Mouse (Mus musculus): ENCODE data around the gene Tgtp2. TPM values are rescaled to one million over a fixed set of nuclear protein-coding genes. Genes with fewer than 3 reads are reported as not detected.

Gene Tgtp2
- total and polyA plus RNA-seq, 2 experiments from 2014 or later: 0.19 TPM; not detected in 1

DNA sequence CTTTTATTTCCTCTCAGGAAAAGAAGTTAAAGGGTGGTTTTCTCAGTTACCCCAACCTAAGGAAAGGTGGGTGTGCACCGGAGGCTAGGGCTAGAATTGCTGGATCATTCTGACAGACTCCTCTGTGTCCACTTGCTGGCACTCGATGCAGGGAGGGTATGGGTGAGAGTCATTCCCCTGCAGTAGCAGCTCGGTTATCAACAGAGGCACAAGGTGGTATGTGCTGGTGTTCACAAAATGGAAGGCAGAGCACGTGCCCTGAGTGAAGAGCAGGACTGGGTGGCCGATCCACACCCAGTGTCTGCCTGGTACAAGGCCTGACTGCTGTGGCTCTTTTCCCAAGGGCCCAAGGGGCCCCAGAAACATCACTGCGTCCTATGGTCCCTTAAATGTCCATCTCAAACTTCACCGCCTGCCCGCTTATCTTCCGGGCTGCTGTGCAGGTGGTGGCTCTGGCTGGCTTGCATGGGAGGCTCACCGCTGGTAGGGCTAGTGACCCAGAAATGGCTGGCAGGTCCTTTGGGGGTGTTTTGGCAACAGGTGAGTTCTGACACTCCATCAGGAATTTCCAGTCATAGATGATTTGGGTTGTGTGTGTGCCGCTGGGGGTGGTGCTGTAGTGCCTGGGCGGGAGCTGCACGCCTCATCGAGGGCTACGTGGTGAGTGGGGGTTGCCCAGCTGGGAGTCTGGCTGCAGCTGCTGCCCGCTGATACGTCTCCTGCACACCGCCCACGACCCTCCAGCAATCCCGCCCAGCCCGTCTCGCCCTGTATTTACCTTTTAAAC, 24.0 kb upstream of the Tgtp2 start:
- DNase-seq (ENCODE audit: low spot score) (no peak), ATAC-seq (ENCODE audit: low FRiP score) (no peak)
- 0 out of 2 replicates have a peak overlapping the region, but pooled peaks have one; percentile 15 for H3K4me2 ChIP-seq (ENCODE audit: low read depth, low read length, poor library complexity, severe bottlenecking)
- H3K27ac ChIP-seq (ENCODE audit: low read depth, low read length): no peak overlapping the region
- H3K4me3 ChIP-seq (ENCODE audit: low read depth, low read length): no peak overlapping the region
- TF ChIP-seq CTCF (IDR thresholded peaks at IDR 0.05): no peak
- H3K4me1 ChIP-seq (ENCODE audit: insufficient read depth, low read length): no peaks in the 10 kb centered on the region
- 42% methylated on average over 22 of the region's 22 CpGs for WGBS
- no peaks in the 10 kb centered on the region for H3K36me3 ChIP-seq (ENCODE audit: insufficient read depth, low read length)
- H3K27me3 ChIP-seq (ENCODE audit: insufficient read depth, low read length): no peaks in the 10 kb centered on the region
- no peak overlapping the region for H3K9ac ChIP-seq (replicated peaks; ENCODE audit: low read length, poor library complexity, severe bottlenecking)
- no peaks in the 10 kb centered on the region for H3K9me3 ChIP-seq (ENCODE audit: low read length)

GRCm38 (mm10) chr11:49086858-49087361, 22.9 kb upstream of the Tgtp2 start:
- TF ChIP-seq CTCF (IDR thresholded peaks at IDR 0.05): no peak
- no peak overlapping the region for H3K4me3 ChIP-seq (ENCODE audit: low read depth, low read length)
- H3K9ac ChIP-seq (replicated peaks; ENCODE audit: low read length, poor library complexity, severe bottlenecking): no peak overlapping the region
- no peak overlapping the region for H3K4me2 ChIP-seq (ENCODE audit: low read depth, low read length, poor library complexity, severe bottlenecking)
- DNase-seq (ENCODE audit: low spot score): no peak
- H3K27me3 ChIP-seq (ENCODE audit: insufficient read depth, low read length): no peaks in the 10 kb centered on the region
- H3K9me3 ChIP-seq (ENCODE audit: low read length): no peaks in the 10 kb centered on the region
- no peaks in the 10 kb centered on the region for H3K4me1 ChIP-seq (ENCODE audit: insufficient read depth, low read length)
- no peak for ATAC-seq (ENCODE audit: low FRiP score)
- no peaks in the 10 kb centered on the region for H3K36me3 ChIP-seq (ENCODE audit: insufficient read depth, low read length)
- H3K27ac ChIP-seq (ENCODE audit: low read depth, low read length): no peak overlapping the region
- WGBS: 80% methylated on average over 6 of the region's 6 CpGs

DNA sequence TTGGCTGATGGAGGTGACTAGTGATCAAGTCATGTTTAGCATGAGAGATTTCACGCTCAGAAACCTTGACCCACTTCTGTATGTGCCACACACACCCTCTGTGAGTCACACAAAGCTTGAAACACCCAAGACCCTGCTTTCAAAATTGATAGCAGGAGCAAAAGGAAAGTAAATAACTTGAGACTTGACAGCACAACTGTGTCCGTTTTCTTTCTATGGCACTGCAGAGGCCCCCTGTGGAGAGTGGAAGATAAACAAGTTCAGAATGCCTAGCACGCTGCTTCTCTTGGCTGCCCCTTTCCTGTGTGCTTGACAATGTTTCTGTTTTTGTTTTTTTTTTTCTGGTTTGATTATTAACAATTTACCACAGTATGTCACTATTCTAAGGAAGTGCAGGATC, 20.9 kb upstream of the Tgtp2 start:
- Histone ChIP-seq H3K4me1 (ENCODE audit: insufficient read depth, low read length) (no peaks in the 10 kb centered on the region), H3K9ac (replicated peaks; ENCODE audit: low read length, poor library complexity, severe bottlenecking) (no peak overlapping the region), H3K36me3 (ENCODE audit: insufficient read depth, low read length) (no peaks in the 10 kb centered on the region), H3K27ac (ENCODE audit: low read depth, low read length) (no peak overlapping the region), H3K27me3 (ENCODE audit: insufficient read depth, low read length) (no peaks in the 10 kb centered on the region), H3K9me3 (ENCODE audit: low read length) (no peaks in the 10 kb centered on the region), H3K4me3 (ENCODE audit: low read depth, low read length) (no peak overlapping the region), H3K4me2 (ENCODE audit: low read depth, low read length, poor library complexity, severe bottlenecking) (no peak overlapping the region)
- WGBS: 40% methylated on average over 3 of the region's 3 CpGs
- DNase-seq (ENCODE audit: low spot score) (peak; percentile 32), ATAC-seq (ENCODE audit: low FRiP score) (no peak)
- peak; percentile 13; the same call in 1 of the 2 replicates for TF ChIP-seq CTCF (IDR thresholded peaks at IDR 0.05)

DNA sequence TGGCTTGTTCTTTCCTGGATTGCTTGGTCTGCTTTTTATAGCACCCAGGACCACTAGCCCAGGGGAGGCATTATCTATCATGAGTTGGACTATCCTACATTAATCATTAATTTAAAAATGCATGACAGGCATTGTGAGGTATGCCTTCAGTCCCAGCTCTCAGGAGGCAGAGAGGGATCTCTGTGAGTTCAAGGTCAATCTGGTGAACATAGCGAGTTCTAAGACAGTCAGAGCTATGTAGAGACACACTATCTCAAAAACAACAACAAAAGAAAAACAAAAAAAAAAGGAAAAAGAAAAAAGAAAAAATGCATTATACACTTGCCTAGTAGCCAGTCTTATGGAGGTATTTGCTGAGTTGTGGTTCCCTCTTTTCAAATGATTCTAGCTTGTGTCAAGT, 20.4 kb upstream of the Tgtp2 start:
- Histone ChIP-seq H3K4me2 (ENCODE audit: low read depth, low read length, poor library complexity, severe bottlenecking) (no peak overlapping the region), H3K4me1 (ENCODE audit: insufficient read depth, low read length) (no peaks in the 10 kb centered on the region)
- no peak for DNase-seq (ENCODE audit: low spot score)

GRCm38 (mm10) chr11:49083808-49084207, 19.8 kb upstream of the Tgtp2 start:
- H3K36me3 ChIP-seq (ENCODE audit: insufficient read depth, low read length): no peaks in the 10 kb centered on the region
- WGBS: 83% methylated on average over 3 of the region's 3 CpGs
- no peak overlapping the region for H3K4me2 ChIP-seq (ENCODE audit: low read depth, low read length, poor library complexity, severe bottlenecking)
- ATAC-seq (ENCODE audit: low FRiP score): no peak
- H3K4me3 ChIP-seq (ENCODE audit: low read depth, low read length): no peak overlapping the region
- H3K9ac ChIP-seq (replicated peaks; ENCODE audit: low read length, poor library complexity, severe bottlenecking): no peak overlapping the region
- H3K4me1 ChIP-seq (ENCODE audit: insufficient read depth, low read length): no peaks in the 10 kb centered on the region
- no peaks in the 10 kb centered on the region for H3K9me3 ChIP-seq (ENCODE audit: low read length)
- DNase-seq (ENCODE audit: low spot score): no peak
- no peak for TF ChIP-seq CTCF (IDR thresholded peaks at IDR 0.05)
- H3K27ac ChIP-seq (ENCODE audit: low read depth, low read length): no peak overlapping the region
- H3K27me3 ChIP-seq (ENCODE audit: insufficient read depth, low read length): no peaks in the 10 kb centered on the region

More for the DNA sequence above, 20.4 kb upstream of the Tgtp2 start:
- H3K9me3 ChIP-seq (ENCODE audit: low read length): no peaks in the 10 kb centered on the region
- no peak for TF ChIP-seq CTCF (IDR thresholded peaks at IDR 0.05)
- no peak for ATAC-seq (ENCODE audit: low FRiP score)
- H3K9ac ChIP-seq (replicated peaks; ENCODE audit: low read length, poor library complexity, severe bottlenecking): no peak overlapping the region
- no peak overlapping the region for H3K27ac ChIP-seq (ENCODE audit: low read depth, low read length)
- WGBS: 80% methylated on average over 1 of the region's 1 CpGs
- no peaks in the 10 kb centered on the region for H3K27me3 ChIP-seq (ENCODE audit: insufficient read depth, low read length)
- no peaks in the 10 kb centered on the region for H3K36me3 ChIP-seq (ENCODE audit: insufficient read depth, low read length)
- H3K4me3 ChIP-seq (ENCODE audit: low read depth, low read length): no peak overlapping the region

DNA sequence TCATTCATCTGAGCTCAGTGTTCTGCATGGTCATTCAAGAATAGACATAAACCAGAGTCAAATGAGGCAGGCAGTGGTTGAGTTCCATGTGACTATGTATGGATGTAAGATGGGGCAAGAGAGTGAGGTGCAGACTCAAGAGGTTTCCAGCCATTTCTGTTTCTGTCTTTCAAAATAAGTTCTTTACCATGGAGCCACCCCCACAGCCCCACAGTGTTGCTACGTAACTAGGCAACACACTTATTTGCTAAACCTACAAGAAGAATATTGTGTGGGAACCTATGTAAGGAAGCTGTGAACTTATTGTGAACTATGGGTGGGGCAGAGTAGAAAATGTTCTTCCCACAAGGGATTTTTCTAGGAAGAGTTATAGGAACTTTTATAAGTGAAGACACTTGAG, 19.1 kb upstream of the Tgtp2 start:
- no peak overlapping the region for H3K4me2 ChIP-seq (ENCODE audit: low read depth, low read length, poor library complexity, severe bottlenecking)
- no peak for TF ChIP-seq CTCF (IDR thresholded peaks at IDR 0.05)
- no peak overlapping the region for H3K9ac ChIP-seq (replicated peaks; ENCODE audit: low read length, poor library complexity, severe bottlenecking)
- H3K27me3 ChIP-seq (ENCODE audit: insufficient read depth, low read length): no peaks in the 10 kb centered on the region
- H3K4me1 ChIP-seq (ENCODE audit: insufficient read depth, low read length): no peaks in the 10 kb centered on the region
- no peak for ATAC-seq (ENCODE audit: low FRiP score)
- H3K9me3 ChIP-seq (ENCODE audit: low read length): no peaks in the 10 kb centered on the region
- WGBS: 95% methylated on average over 1 of the region's 1 CpGs
- H3K27ac ChIP-seq (ENCODE audit: low read depth, low read length): no peak overlapping the region
- no peaks in the 10 kb centered on the region for H3K36me3 ChIP-seq (ENCODE audit: insufficient read depth, low read length)
- DNase-seq (ENCODE audit: low spot score): no peak
- no peak overlapping the region for H3K4me3 ChIP-seq (ENCODE audit: low read depth, low read length)
